Mouse (Mus musculus): ENCODE data around the gene Tasp1.

GRCm38 (mm10) chr2:139883581-139884263 is 182.9 kb downstream of the Tasp1 start:
- TF ChIP-seq CTCF (IDR thresholded peaks at IDR 0.05; ENCODE audit: low read depth) (no peak), EP300 (IDR thresholded peaks at IDR 0.05; ENCODE audit: low read depth) (no peak)

All from liver, embryonic 14.5 days (tissue).